Mouse (Mus musculus): Measurements from ENCODE around the gene Rps27l. TPM values are rescaled to one million over a fixed set of nuclear protein-coding genes. Genes with fewer than 3 reads are reported as not detected.

The Rps27l gene
- 230 and 242 TPM in 2 replicates for polyA plus RNA-seq (2012; rRNA removed)

GRCm38 (mm10) chr9:66945647-66946641 is at the start of gene Rps27l:
Gene Rps27l (plus strand): TSS chr9:66946086.

GRCm38 (mm10) chr9:66919382-66919971 is 26.4 kb upstream of the Rps27l start, which contains the start of gene Rab8b:
Gene Rab8b (minus strand): TSS chr9:66919687.

GRCm38 (mm10) chr9:66975239-66975645 is 29.4 kb downstream of the Rps27l start, which contains the start of gene Lactb:
Gene Lactb (minus strand): TSS chr9:66975484.

Other genes with a start within 250 kb of the Rps27l start
- gene Car12, start 232.4 kb upstream of the Rps27l start, polyA plus RNA-seq (2012; rRNA removed), result 0.25 and 0.34 TPM in 2 replicates
- 1.1 and 1.3 TPM in 2 replicates for gene Aph1b, start 150.6 kb upstream of the Rps27l start, polyA plus RNA-seq (2012; rRNA removed)
- gene Gm10647, start 149.0 kb upstream of the Rps27l start, polyA plus RNA-seq (2012; rRNA removed), result 0.16 and 0.17 TPM in 2 replicates
- 2.0 and 2.1 TPM in 2 replicates for gene Aph1c, start 111.4 kb upstream of the Rps27l start, polyA plus RNA-seq (2012; rRNA removed)
- gene Rab8b, start 26.4 kb upstream of the Rps27l start, polyA plus RNA-seq (2012; rRNA removed), result 12.3 and 12.7 TPM in 2 replicates
- gene Lactb, start 29.4 kb downstream of the Rps27l start, polyA plus RNA-seq (2012; rRNA removed), result 7.2 and 7.7 TPM in 2 replicates
- gene Tpm1, start 103.3 kb downstream of the Rps27l start, polyA plus RNA-seq (2012; rRNA removed), result 76.2 and 77.2 TPM in 2 replicates